Mouse (Mus musculus): ENCODE data around the gene Ccdc36.

Ccdc36 gene

DNA sequence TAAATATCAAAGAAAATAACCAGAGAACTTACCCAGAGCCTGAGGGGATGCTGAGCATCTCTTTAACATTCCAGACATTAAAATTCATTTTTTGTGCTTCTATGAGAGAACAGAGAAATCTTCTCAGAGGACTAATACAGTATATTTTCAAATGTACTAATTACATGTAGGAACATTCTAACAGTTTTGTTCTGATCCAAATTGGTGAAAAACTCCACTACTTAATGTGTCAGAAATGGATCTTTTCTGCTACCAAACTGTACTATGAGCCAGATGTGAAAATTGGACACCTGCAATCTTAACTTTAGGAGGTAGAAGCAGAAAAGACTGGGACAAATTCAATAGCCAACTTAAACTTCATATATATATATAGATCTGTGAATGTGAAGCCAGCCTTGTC is at the start of gene Ccdc36:
Gene Ccdc36 (minus strand): TSS at position 101 of the 400 bp plus-strand sequence.
- in situ Hi-C loops (cut with MboI; ENCODE audit: low pct_unique_long_range_greater_than_20kb in 1 of 2, low sequenced_read_pairs in 2 of 2, unreplicated experiment in 1 of 2): no loop called here

GRCm38 (mm10) chr9:108474528-108474927 is 46.2 kb upstream of the Ccdc36 start:
- in situ Hi-C loops (cut with MboI; ENCODE audit: low pct_unique_long_range_greater_than_20kb in 1 of 2, low sequenced_read_pairs in 2 of 2, unreplicated experiment in 1 of 2): no loop called here

DNA sequence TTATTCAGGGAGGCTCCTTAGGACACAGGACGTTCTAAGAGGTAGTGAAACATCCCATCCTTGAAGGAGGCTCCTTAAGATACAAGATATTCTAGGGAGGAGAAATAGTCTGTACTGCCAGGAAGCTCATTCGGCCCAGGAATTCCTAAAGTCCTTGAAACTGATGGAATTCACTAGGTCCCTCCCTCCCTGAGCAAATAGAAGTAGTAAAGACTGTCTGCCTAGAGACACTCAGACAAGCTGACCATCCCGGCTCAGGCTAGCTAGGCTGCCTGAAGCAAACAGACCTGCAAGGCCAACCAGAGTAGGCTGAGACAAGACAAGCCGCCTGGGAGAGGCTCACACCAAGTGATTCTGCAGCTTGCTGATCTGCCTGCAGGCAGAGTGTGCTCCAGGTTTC is 41.6 kb upstream of the Ccdc36 start:
- in situ Hi-C loops (cut with MboI; ENCODE audit: low pct_unique_long_range_greater_than_20kb in 1 of 2, low sequenced_read_pairs in 2 of 2, unreplicated experiment in 1 of 2): no loop called here

DNA sequence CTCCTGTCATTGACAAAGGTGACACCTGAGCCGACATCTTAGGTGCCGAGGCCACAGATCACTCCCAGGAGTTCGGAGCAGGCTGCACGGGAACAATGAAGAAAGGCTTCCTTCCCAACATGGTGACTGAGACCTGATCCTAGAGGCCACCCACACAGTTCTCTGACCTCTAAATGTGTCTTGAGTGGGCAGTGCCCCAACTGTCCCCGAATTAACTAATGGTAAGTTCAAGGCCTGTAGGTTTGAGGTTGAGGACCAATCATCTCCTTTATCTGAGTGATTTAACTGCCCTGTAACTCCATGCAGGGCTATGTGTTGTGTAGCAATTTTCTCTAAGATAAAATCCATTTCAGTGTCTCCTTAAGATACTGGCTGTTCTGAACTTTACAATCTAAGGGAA is 41.1 kb upstream of the Ccdc36 start:
- in situ Hi-C loops (cut with MboI; ENCODE audit: low pct_unique_long_range_greater_than_20kb in 1 of 2, low sequenced_read_pairs in 2 of 2, unreplicated experiment in 1 of 2): no loop called here

- in situ Hi-C loops (cut with MboI; ENCODE audit: low pct_unique_long_range_greater_than_20kb in 1 of 2, low sequenced_read_pairs in 2 of 2, unreplicated experiment in 1 of 2): no loop called here
Measured at GRCm38 (mm10) chr9:108466219-108466618, 37.9 kb upstream of the Ccdc36 start.

- in situ Hi-C loops (cut with MboI; ENCODE audit: low pct_unique_long_range_greater_than_20kb in 1 of 2, low sequenced_read_pairs in 2 of 2, unreplicated experiment in 1 of 2): no loop called here
Measured at GRCm38 (mm10) chr9:108463713-108464112, 35.4 kb upstream of the Ccdc36 start.

- in situ Hi-C loops (cut with MboI; ENCODE audit: low pct_unique_long_range_greater_than_20kb in 1 of 2, low sequenced_read_pairs in 2 of 2, unreplicated experiment in 1 of 2): no loop called here
Measured at GRCm38 (mm10) chr9:108462192-108462591, 33.9 kb upstream of the Ccdc36 start.

- in situ Hi-C loops (cut with MboI; ENCODE audit: low pct_unique_long_range_greater_than_20kb in 1 of 2, low sequenced_read_pairs in 2 of 2, unreplicated experiment in 1 of 2): no loop called here
Measured at GRCm38 (mm10) chr9:108461675-108462074, 33.4 kb upstream of the Ccdc36 start.

GRCm38 (mm10) chr9:108461181-108461631 is 32.9 kb upstream of the Ccdc36 start, which contains the start of gene Klhdc8b:
Klhdc8b (minus strand) TSS chr9:108461581.
- in situ Hi-C loops (cut with MboI; ENCODE audit: low pct_unique_long_range_greater_than_20kb in 1 of 2, low sequenced_read_pairs in 2 of 2, unreplicated experiment in 1 of 2): no loop called here

DNA sequence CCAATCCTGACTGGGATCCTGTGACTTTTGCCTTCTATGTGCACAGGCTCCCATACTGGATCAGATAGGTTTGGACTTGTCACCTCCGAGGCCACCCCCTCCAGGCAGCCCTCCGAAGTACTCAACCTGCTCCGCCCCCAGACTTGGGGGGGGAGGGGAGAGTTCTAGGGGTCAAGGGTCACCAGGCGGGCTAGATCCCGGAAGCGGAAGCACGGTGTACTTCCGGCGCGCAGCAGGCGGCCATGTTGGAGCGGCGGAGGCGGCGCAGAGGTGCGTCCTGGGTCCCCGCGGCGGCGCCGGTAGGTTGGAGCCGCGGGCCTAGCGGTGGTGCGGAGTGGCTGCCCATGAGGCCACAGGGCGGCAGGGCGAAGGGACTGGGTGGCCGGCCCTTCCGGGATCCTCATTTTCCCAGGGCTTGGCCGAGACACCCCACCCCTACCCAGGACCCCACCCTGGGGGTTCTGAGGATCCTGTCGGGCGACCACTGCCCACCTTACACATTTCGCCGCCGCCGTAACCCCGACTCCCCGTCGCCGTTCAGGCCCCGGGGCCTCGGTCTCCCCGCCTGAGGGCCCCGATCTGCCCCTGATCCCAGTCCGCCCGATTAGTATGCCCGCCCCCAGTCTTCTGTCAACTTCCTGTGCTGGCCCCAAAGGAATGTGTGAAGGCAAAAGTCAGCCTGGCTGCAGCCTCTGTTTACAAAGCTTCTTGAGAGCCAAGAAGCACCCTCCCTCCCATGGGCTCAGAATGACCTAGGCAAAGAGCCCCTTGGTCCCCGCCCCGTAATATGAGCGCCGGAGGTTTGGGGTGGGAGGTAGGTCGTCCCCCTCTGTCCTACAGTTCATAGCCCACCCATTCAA is 32.3 kb upstream of the Ccdc36 start, which contains the start of gene Ccdc71:
Gene Ccdc71 (plus strand): TSS at position 209 of the 860 bp plus-strand sequence.
- in situ Hi-C loops (cut with MboI; ENCODE audit: low pct_unique_long_range_greater_than_20kb in 1 of 2, low sequenced_read_pairs in 2 of 2, unreplicated experiment in 1 of 2): no loop called here

DNA sequence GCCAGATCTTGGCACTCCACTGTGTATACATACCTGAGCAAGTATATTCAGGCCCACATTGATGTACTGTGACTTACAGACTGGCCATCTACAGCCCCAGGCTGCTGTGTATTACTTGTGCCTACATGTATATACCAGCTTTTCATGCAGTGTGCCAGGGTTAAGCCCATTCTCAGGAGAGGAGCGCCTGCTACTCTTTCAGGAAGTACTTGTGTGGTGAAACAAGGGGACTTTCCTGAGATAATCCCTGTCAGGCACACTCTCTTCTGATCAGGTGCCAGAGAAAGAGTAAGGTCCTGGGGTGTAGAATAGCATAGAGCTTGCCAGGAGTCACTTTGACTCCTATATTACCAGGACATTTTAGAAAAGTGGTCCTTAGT is 31.6 kb upstream of the Ccdc36 start:
- in situ Hi-C loops (cut with MboI; ENCODE audit: low pct_unique_long_range_greater_than_20kb in 1 of 2, low sequenced_read_pairs in 2 of 2, unreplicated experiment in 1 of 2): no loop called here

- in situ Hi-C loops (cut with MboI; ENCODE audit: low pct_unique_long_range_greater_than_20kb in 1 of 2, low sequenced_read_pairs in 2 of 2, unreplicated experiment in 1 of 2): no loop called here
Measured at GRCm38 (mm10) chr9:108456953-108457352, 28.7 kb upstream of the Ccdc36 start.

GRCm38 (mm10) chr9:108455747-108456571 is 27.7 kb upstream of the Ccdc36 start:
- in situ Hi-C loops (cut with MboI; ENCODE audit: low pct_unique_long_range_greater_than_20kb in 1 of 2, low sequenced_read_pairs in 2 of 2, unreplicated experiment in 1 of 2): no loop called here

- in situ Hi-C loops (cut with MboI; ENCODE audit: low pct_unique_long_range_greater_than_20kb in 1 of 2, low sequenced_read_pairs in 2 of 2, unreplicated experiment in 1 of 2): no loop called here
Measured at GRCm38 (mm10) chr9:108454429-108454828, 26.1 kb upstream of the Ccdc36 start.

- in situ Hi-C loops (cut with MboI; ENCODE audit: low pct_unique_long_range_greater_than_20kb in 1 of 2, low sequenced_read_pairs in 2 of 2, unreplicated experiment in 1 of 2): no loop called here
Measured at GRCm38 (mm10) chr9:108453458-108453857, 25.2 kb upstream of the Ccdc36 start.

DNA sequence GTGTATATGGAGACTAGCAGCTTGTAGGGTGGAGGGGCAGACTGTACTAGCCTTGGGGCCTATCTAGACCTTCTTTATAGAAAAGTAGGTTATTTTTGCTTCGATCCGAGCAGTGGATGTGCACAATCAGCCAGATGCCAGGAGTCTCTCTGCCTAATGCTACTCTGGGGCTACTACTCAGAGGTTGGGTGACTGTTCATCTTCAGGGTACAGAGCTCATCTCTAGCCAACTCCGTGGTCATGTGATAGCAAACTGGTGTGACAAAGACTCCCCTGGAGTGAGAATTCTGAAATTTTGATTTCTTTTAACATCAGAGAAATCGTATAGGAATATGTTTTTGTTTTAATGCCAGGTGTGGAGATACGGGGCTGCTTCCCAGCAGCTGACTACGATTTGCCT is 24.6 kb upstream of the Ccdc36 start:
- in situ Hi-C loops (cut with MboI; ENCODE audit: low pct_unique_long_range_greater_than_20kb in 1 of 2, low sequenced_read_pairs in 2 of 2, unreplicated experiment in 1 of 2): no loop called here

- in situ Hi-C loops (cut with MboI; ENCODE audit: low pct_unique_long_range_greater_than_20kb in 1 of 2, low sequenced_read_pairs in 2 of 2, unreplicated experiment in 1 of 2): no loop called here
Measured at GRCm38 (mm10) chr9:108452291-108452906, 24.1 kb upstream of the Ccdc36 start.

GRCm38 (mm10) chr9:108451519-108452160 is 23.4 kb upstream of the Ccdc36 start:
- in situ Hi-C loops (cut with MboI; ENCODE audit: low pct_unique_long_range_greater_than_20kb in 1 of 2, low sequenced_read_pairs in 2 of 2, unreplicated experiment in 1 of 2): no loop called here

DNA sequence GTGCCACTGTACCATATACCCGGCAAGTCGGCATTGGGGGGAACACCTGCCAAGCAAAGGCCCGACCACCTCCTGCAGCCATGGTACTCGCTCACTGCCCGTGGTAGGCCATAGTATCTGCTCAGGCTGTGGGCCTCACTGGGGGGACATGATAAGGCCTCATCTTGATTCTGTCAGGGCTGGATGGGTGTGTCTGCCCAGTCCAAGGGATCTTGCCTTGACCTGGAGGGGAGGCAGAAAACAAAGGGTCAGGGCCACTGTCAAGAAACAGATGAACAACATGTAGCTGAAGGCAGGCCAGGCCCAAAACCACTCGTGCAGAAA is 22.8 kb upstream of the Ccdc36 start:
- in situ Hi-C loops (cut with MboI; ENCODE audit: low pct_unique_long_range_greater_than_20kb in 1 of 2, low sequenced_read_pairs in 2 of 2, unreplicated experiment in 1 of 2): no loop called here

Data from mouse embryonic stem cell (cell line).